Mouse (Mus musculus) olfactory bulb, adult 2 months (tissue): ENCODE results near the gene Rab25. TPM values are rescaled to one million over a fixed set of nuclear protein-coding genes. Genes with fewer than 3 reads are reported as not detected.

Experiments used
- H3K27ac ChIP-seq: fragments of 200-500 bp; 2 replicates; pipeline ENCODE4 v1.5.1; 2012; ENCODE audit warnings: low read depth, low read length; ENCODE audit not compliant: insufficient read depth
- H3K4me1 ChIP-seq: fragments of 200-500 bp; 2 replicates; pipeline ENCODE4 v1.6.1; 2012; ENCODE audit warnings: low read length; ENCODE audit not compliant: control insufficient read depth, insufficient read depth
- H3K4me3 ChIP-seq: fragments of 200-500 bp; 2 replicates; pipeline ENCODE4 v1.5.1; 2012; ENCODE audit warnings: mild to moderate bottlenecking, low read depth, low read length, moderate library complexity; ENCODE audit not compliant: insufficient read depth
- CTCF ChIP-seq: fragments of 200-500 bp; IDR thresholded peaks from 2 replicates; pipeline ENCODE4 v1.5.1; 2012; ENCODE audit warnings: low read depth, mild to moderate bottlenecking, low read length, moderate library complexity; ENCODE audit not compliant: insufficient read depth
- POLR2A ChIP-seq: fragments of 200-500 bp; IDR thresholded peaks from 2 replicates; pipeline ENCODE4 v1.6.1; 2012; ENCODE audit warnings: mild to moderate bottlenecking, low read depth, low read length, moderate library complexity; ENCODE audit not compliant: insufficient read depth
- WGBS: fragments of 180-500 bp; shearing (Covaris S2); methylation state at CpG from one replicate; pipeline ENCODE4 v1.1.7; 2018; 5-methylcytosine and 5-hydroxymethylcytosine counted together
- polyA plus RNA-seq: library from polyadenylated mRNA; stranded (reverse); fragments of >200 nt; gene quantifications from 2 replicates; pipeline ENCODE4 v1.2.4, GENCODE M21; 2012; ENCODE audit warnings: low replicate concordance; ENCODE audit not compliant: missing spikeins, insufficient read depth, insufficient read length

Rab25 gene
- polyA plus RNA-seq, 1 experiment = not detected

DNA sequence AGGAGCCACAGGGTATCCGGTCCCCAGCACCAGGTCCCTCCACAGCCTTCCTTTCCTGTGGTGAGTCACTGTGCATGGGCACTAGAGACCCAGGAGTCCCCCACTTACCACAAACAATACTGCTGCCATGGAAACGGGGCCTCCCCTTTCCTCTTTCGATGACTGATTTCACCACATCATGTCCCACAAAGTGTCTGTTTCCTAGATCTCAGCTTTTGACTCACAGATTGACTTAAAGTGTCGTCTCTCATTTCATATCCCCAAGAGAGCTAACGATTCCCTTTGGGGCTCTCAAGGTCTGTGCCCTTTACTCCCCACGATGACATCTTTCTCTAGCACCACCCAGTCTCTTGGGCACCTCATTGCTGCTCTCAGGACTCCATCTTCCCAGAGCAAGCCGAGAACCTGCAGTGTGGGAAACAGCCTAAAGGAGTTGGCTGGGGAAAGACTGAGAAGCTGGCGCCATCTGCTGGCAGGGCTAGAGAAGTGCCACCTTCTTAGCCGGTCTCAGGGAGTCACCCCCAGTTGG is 26.2 kb downstream of the Rab25 start:
- H3K4me3 ChIP-seq = no peak overlapping the region
- TF ChIP-seq POLR2A = no peak
- peak; percentile 86 for TF ChIP-seq CTCF
- no peak overlapping the region for H3K27ac ChIP-seq
- 30% methylated on average over 9 of the region's 9 CpGs for WGBS
- H3K4me1 ChIP-seq = peaks cover 4% of the 10 kb centered on the region; the same call in 1 of the 2 replicates

- TF ChIP-seq POLR2A = no peak
- no peak for TF ChIP-seq CTCF
- H3K4me1 ChIP-seq = 0 out of 2 replicates have a peak, but pooled peaks cover 4% of the 10 kb centered on the region
- H3K27ac ChIP-seq = no peak overlapping the region
- no peak overlapping the region for H3K4me3 ChIP-seq
- 91% methylated on average over 6 of the region's 6 CpGs for WGBS
Observed at GRCm38 (mm10) chr3:88521156-88521555, 26.9 kb downstream of the Rab25 start.

DNA sequence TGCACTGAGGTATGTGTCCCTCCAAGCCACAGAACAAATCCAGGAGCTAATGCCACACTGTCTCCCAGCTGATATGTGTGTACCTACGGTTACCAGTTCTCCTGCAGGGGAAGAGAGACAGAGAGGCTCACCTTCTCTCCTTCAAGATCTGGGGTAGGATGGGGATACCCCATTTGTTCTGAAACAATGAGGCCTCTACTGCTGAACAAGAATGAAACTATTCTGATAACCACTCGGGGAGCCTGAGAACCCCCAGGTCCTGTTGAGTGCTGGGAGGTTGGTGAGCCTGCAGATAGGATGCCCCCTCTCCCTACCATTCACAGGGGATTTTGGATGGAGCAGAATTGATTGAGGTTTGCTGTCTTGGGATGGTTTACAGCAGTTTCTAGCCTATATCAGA is 28.0 kb downstream of the Rab25 start:
- H3K27ac ChIP-seq = no peak overlapping the region
- WGBS = 91% methylated on average over 2 of the region's 2 CpGs
- 0 out of 2 replicates have a peak, but pooled peaks cover 2% of the 10 kb centered on the region for H3K4me1 ChIP-seq
- TF ChIP-seq CTCF = no peak
- TF ChIP-seq POLR2A = no peak
- no peak overlapping the region for H3K4me3 ChIP-seq

DNA sequence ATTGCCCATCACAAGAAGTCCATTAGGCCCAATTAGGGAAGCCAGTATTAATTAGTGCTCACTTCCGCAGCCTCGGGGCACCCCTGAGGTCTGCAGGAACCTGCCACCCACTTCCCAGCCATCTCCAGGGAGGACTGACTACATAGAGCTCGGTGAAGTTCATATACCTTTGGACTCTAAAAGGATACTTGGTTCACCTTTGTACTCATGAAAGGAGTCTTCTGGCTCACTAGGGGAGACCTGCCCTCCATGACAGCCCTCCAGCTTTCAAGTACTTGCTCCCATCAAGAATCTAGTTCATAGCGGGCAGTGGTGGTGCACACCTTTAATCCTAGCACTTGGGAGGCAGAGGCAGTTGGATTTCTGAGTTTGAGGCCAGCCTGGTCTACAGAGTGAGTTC is 29.7 kb downstream of the Rab25 start:
- 80% methylated on average over 4 of the region's 4 CpGs for WGBS
- H3K27ac ChIP-seq = no peak overlapping the region

GRCm38 (mm10) chr3:88516407-88516806 is 31.7 kb downstream of the Rab25 start:
- 60% methylated on average over 2 of the region's 2 CpGs for WGBS
- peaks cover 31% of the 10 kb centered on the region for H3K4me1 ChIP-seq
- H3K27ac ChIP-seq = no peak overlapping the region
- TF ChIP-seq CTCF (no peak), POLR2A (no peak)
- no peak overlapping the region for H3K4me3 ChIP-seq

More for the DNA sequence above, 29.7 kb downstream of the Rab25 start:
- no peak overlapping the region for H3K4me3 ChIP-seq
- TF ChIP-seq POLR2A (no peak), CTCF (no peak)
- H3K4me1 ChIP-seq = peaks cover 11% of the 10 kb centered on the region

- Histone ChIP-seq H3K4me1 (peaks cover 36% of the 10 kb centered on the region), H3K27ac (no peak overlapping the region), H3K4me3 (no peak overlapping the region)
- TF ChIP-seq CTCF = no peak
- TF ChIP-seq POLR2A = no peak
- WGBS = 100% methylated on average over 2 of the region's 2 CpGs
Observed at GRCm38 (mm10) chr3:88515095-88515386, 33.1 kb downstream of the Rab25 start.

- H3K4me3 ChIP-seq = no peak overlapping the region
- H3K27ac ChIP-seq = no peak overlapping the region
- TF ChIP-seq POLR2A = no peak
- no peak for TF ChIP-seq CTCF
- peaks cover 42% of the 10 kb centered on the region for H3K4me1 ChIP-seq
- 80% methylated on average over 10 of the region's 10 CpGs for WGBS
Observed at GRCm38 (mm10) chr3:88514231-88515094, 33.6 kb downstream of the Rab25 start.

DNA sequence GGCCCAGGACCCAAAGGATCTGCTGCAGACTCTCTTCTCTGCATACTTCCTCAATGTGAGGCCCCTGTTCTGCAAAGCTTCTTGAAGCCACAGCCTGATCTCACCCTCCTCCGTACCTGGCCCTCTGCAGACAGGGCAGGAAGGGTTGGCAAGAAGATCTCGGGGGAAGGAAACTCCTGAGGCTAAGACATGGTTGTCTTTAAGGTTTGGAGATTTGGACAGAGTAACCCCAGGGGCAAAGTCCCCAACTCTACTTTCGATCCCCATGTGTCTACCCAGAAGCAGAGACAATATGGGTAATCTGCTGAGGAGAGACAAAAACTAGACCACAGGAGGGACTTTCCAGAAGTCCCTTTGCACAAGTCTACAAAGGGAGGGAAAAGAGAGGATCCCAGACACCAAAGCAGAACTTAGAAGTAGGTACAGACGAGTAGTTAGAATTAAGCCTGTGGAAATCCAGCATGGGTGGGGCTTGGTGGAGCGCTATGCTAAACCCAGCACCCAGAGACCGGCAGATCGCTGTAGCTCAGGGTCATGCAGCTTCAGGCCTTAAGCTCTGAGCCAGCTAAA is 34.5 kb downstream of the Rab25 start:
- no peak overlapping the region for H3K27ac ChIP-seq
- no peak overlapping the region for H3K4me3 ChIP-seq
- 76% methylated on average over 7 of the region's 7 CpGs for WGBS
- TF ChIP-seq CTCF (no peak), POLR2A (no peak)
- peaks cover 46% of the 10 kb centered on the region for H3K4me1 ChIP-seq

DNA sequence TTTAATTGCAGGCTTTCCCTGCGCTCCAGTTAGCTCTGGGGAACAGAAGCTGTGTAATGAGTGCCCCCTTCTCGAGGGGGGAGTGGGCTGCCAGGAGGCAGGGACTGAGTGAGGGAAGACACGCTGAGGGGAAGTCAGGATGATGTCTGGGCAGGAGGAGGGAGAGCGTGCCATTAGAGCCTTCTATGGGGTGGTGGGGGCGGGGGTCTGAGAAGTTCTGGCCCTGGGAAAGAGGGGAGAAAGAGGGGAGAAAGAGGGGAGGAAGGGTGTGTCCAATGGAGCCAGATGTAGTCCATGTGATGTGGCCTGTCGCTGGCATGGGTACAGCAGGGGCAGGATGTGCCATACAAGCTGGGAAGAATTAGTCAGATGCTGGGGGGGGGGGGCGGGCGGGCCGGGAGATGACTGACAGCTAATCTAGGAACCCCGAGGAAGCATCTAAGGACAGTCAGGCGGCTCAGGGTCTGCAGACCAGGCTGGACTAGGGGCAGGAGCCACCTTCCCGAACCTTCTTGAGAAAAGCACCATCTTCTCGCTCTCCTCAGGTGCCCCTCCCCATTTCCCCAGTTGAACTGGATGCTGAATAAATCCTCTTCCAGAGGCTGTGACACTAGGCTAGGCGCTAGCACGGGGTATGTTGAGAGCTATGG is 35.1 kb downstream of the Rab25 start:
- 26% methylated on average over 15 of the region's 15 CpGs for WGBS
- no peak for TF ChIP-seq POLR2A
- TF ChIP-seq CTCF = no peak
- H3K27ac ChIP-seq = no peak overlapping the region
- H3K4me3 ChIP-seq = no peak overlapping the region
- H3K4me1 ChIP-seq = peaks cover 46% of the 10 kb centered on the region
